Mouse (Mus musculus): ENCODE results near the gene Kdelr2. TPM values are rescaled to one million over a fixed set of nuclear protein-coding genes. Genes with fewer than 3 reads are reported as not detected.

Kdelr2 gene
- total RNA-seq, 2 experiments from 2014 or later, result 32.2 to 32.5 TPM

- DNase-seq (ENCODE audit: low spot score), result no peak
Measured at GRCm38 (mm10) chr5:143400501-143400900, 3.1 kb upstream of the Kdelr2 start.

- DNase-seq (ENCODE audit: low spot score), result no peak
Measured at GRCm38 (mm10) chr5:143401556-143401955, 2.1 kb upstream of the Kdelr2 start.

- DNase-seq (ENCODE audit: low spot score), result peak; percentile 14
Measured at GRCm38 (mm10) chr5:143404148-143404930, 701 bp downstream of the Kdelr2 start.

GRCm38 (mm10) chr5:143405200-143405599 lies 1.6 kb downstream of the Kdelr2 start:
- no peak for DNase-seq (ENCODE audit: low spot score)

- DNase-seq (ENCODE audit: low spot score), result no peak
Measured at GRCm38 (mm10) chr5:143406548-143406947, 2.9 kb downstream of the Kdelr2 start.

- DNase-seq (ENCODE audit: low spot score), result no peak
Measured at GRCm38 (mm10) chr5:143409239-143409638, 5.6 kb downstream of the Kdelr2 start.

- DNase-seq (ENCODE audit: low spot score), result no peak
Measured at GRCm38 (mm10) chr5:143410841-143411395, 7.3 kb downstream of the Kdelr2 start.

- no peak for DNase-seq (ENCODE audit: low spot score)
Measured at GRCm38 (mm10) chr5:143421484-143421883, 17.8 kb downstream of the Kdelr2 start.

- no peak for DNase-seq (ENCODE audit: low spot score)
Measured at GRCm38 (mm10) chr5:143422990-143423389, 19.4 kb downstream of the Kdelr2 start.

- peak; percentile 69 for DNase-seq (ENCODE audit: low spot score)
Measured at GRCm38 (mm10) chr5:143423899-143424519, 20.4 kb downstream of the Kdelr2 start.

GRCm38 (mm10) chr5:143434421-143434820 lies 30.8 kb downstream of the Kdelr2 start:
- peak; percentile 65 for DNase-seq (ENCODE audit: low spot score)

- no peak for DNase-seq (ENCODE audit: low spot score)
Measured at GRCm38 (mm10) chr5:143441298-143441697, 37.7 kb downstream of the Kdelr2 start.

- DNase-seq (ENCODE audit: low spot score), result no peak
Measured at GRCm38 (mm10) chr5:143441753-143442152, 38.1 kb downstream of the Kdelr2 start.

GRCm38 (mm10) chr5:143463671-143464070 lies 60.0 kb downstream of the Kdelr2 start:
- DNase-seq (ENCODE audit: low spot score), result no peak

GRCm38 (mm10) chr5:143464100-143464756 lies 60.6 kb downstream of the Kdelr2 start, which contains the start of gene Daglb:
TSS of gene Daglb (plus strand) at chr5:143464584.
- DNase-seq (ENCODE audit: low spot score), result peak; percentile 85

GRCm38 (mm10) chr5:143464757-143465118 lies 61.1 kb downstream of the Kdelr2 start:
- DNase-seq (ENCODE audit: low spot score), result no peak

GRCm38 (mm10) chr5:143465156-143466085 lies 61.8 kb downstream of the Kdelr2 start:
- no peak for DNase-seq (ENCODE audit: low spot score)

- no peak for DNase-seq (ENCODE audit: low spot score)
Measured at GRCm38 (mm10) chr5:143466891-143467669, 63.4 kb downstream of the Kdelr2 start.

GRCm38 (mm10) chr5:143467931-143468330 lies 64.3 kb downstream of the Kdelr2 start:
- no peak for DNase-seq (ENCODE audit: low spot score)

- no peak for DNase-seq (ENCODE audit: low spot score)
Measured at GRCm38 (mm10) chr5:143469628-143470027, 66.0 kb downstream of the Kdelr2 start.
